Mouse (Mus musculus) intestine, embryonic 15.5 days (tissue): Measurements from ENCODE around the gene Mrgpra4. TPM values are rescaled to one million over a fixed set of nuclear protein-coding genes. Genes with fewer than 3 reads are reported as not detected.

Source experiments
- ATAC-seq: fragments of 200-750 bp; cut with Nextera tagmentation; 2 replicates; pipeline ENCODE4 v1.8.0; 2017; ENCODE audit warnings: moderate TSS enrichment, moderate library complexity
- H3K27ac ChIP-seq: fragments of 300-500 bp; sonication (generic); 2 replicates; pipeline ENCODE4 v1.5.1; 2015; ENCODE audit warnings: mild to moderate bottlenecking, inconsistent platforms
- H3K27me3 ChIP-seq: fragments of 300-500 bp; sonication (generic); replicated peaks from 2 replicates; pipeline ENCODE4 v1.6.1; 2015; ENCODE audit warnings: inconsistent platforms
- H3K36me3 ChIP-seq: fragments of 300-500 bp; sonication (generic); 2 replicates; pipeline ENCODE4 v1.6.1; 2015; ENCODE audit warnings: inconsistent platforms
- H3K4me1 ChIP-seq: fragments of 300-500 bp; sonication (generic); replicated peaks from 2 replicates; pipeline ENCODE4 v1.6.1; 2015; ENCODE audit warnings: inconsistent platforms
- H3K4me2 ChIP-seq: fragments of 300-500 bp; sonication (generic); replicated peaks from 2 replicates; pipeline ENCODE4 v1.6.1; 2015; ENCODE audit warnings: mild to moderate bottlenecking, inconsistent platforms
- H3K4me3 ChIP-seq: fragments of 300-500 bp; sonication (generic); replicated peaks from 2 replicates; pipeline ENCODE4 v1.5.1; 2015; ENCODE audit warnings: inconsistent platforms
- H3K9ac ChIP-seq: fragments of 300-500 bp; sonication (generic); 2 replicates; pipeline ENCODE4 v1.6.1; 2015; ENCODE audit warnings: inconsistent platforms
- H3K9me3 ChIP-seq: fragments of 300-500 bp; sonication (generic); 2 replicates; pipeline ENCODE4 v1.6.1; 2016; ENCODE audit warnings: inconsistent platforms
- WGBS: fragments of 180-500 bp; shearing (Covaris S2); methylation state at CpG from one replicate; pipeline ENCODE4 v1.1.7; 2015; 5-methylcytosine and 5-hydroxymethylcytosine counted together
- polyA plus RNA-seq: library from polyadenylated mRNA; unstranded; fragments of >200 nt; fragmentation: Nextera tagmentation; extraction: Ambion mirVana; gene quantifications from 2 replicates; pipeline ENCODE4 v1.2.1, GENCODE M21; 2015

Mrgpra4 gene
- not detected in 2 replicates for polyA plus RNA-seq

- Histone ChIP-seq H3K4me1 (no peaks in the 10 kb centered on the region), H3K4me2 (no peak within 1 kb of the TSS), H3K36me3 (no peaks in the 10 kb centered on the region), H3K27me3 (no peaks in the 10 kb centered on the region), H3K9ac (no peak within 1 kb of the TSS), H3K4me3 (no peak within 1 kb of the TSS), H3K27ac (no peak within 1 kb of the TSS), H3K9me3 (no peaks in the 10 kb centered on the region)
- 65% methylated on average over 1 of the region's 1 CpGs for WGBS
- no peak for ATAC-seq
Measured at GRCm38 (mm10) chr7:47981995-47982394, at the start of gene Mrgpra4. Gene Mrgpra4 (minus strand): TSS chr7:47982095.

- ATAC-seq, result no peak
Measured at GRCm38 (mm10) chr7:48027497-48027896, 45.6 kb upstream of the Mrgpra4 start, which contains the start of gene Mrgprx1. Gene Mrgprx1 (minus strand): TSS chr7:48027597.

GRCm38 (mm10) chr7:48017874-48018273 is 36.0 kb upstream of the Mrgpra4 start:
- no peak for ATAC-seq
- Histone ChIP-seq H3K9me3 (no peaks in the 10 kb centered on the region), H3K4me3 (no peak overlapping the region), H3K9ac (no peak overlapping the region), H3K27ac (no peak overlapping the region), H3K4me1 (no peaks in the 10 kb centered on the region), H3K27me3 (no peaks in the 10 kb centered on the region), H3K4me2 (no peak overlapping the region), H3K36me3 (no peaks in the 10 kb centered on the region)
- 51% methylated on average over 2 of the region's 2 CpGs for WGBS

More at GRCm38 (mm10) chr7:48027497-48027896, 45.6 kb upstream of the Mrgpra4 start, which contains the start of gene Mrgprx1:
- Histone ChIP-seq H3K4me3 (no peak within 1 kb of the TSS), H3K4me1 (no peaks in the 10 kb centered on the region), H3K9me3 (no peaks in the 10 kb centered on the region), H3K4me2 (no peak within 1 kb of the TSS), H3K9ac (no peak within 1 kb of the TSS), H3K36me3 (no peaks in the 10 kb centered on the region), H3K27me3 (no peaks in the 10 kb centered on the region), H3K27ac (no peak within 1 kb of the TSS)
- WGBS, result 75% methylated on average over 3 of the region's 3 CpGs

- no peak overlapping the region for H3K27ac ChIP-seq
- WGBS, result 78% methylated on average over 3 of the region's 3 CpGs
Measured at GRCm38 (mm10) chr7:47995689-47996088, 13.8 kb upstream of the Mrgpra4 start.

GRCm38 (mm10) chr7:47986752-47987151 is 4.9 kb upstream of the Mrgpra4 start:
- WGBS, result 54% methylated on average over 1 of the region's 1 CpGs
- Histone ChIP-seq H3K9me3 (no peaks in the 10 kb centered on the region), H3K4me1 (no peaks in the 10 kb centered on the region), H3K9ac (no peak overlapping the region), H3K27me3 (no peaks in the 10 kb centered on the region), H3K4me2 (no peak overlapping the region), H3K36me3 (no peaks in the 10 kb centered on the region), H3K4me3 (no peak overlapping the region), H3K27ac (no peak overlapping the region)
- no peak for ATAC-seq

More at GRCm38 (mm10) chr7:47995689-47996088, 13.8 kb upstream of the Mrgpra4 start:
- Histone ChIP-seq H3K4me1 (no peaks in the 10 kb centered on the region), H3K27me3 (no peaks in the 10 kb centered on the region), H3K36me3 (no peaks in the 10 kb centered on the region), H3K4me3 (no peak overlapping the region), H3K9ac (no peak overlapping the region), H3K4me2 (no peak overlapping the region), H3K9me3 (no peaks in the 10 kb centered on the region)
- no peak for ATAC-seq

Other genes with a start within 250 kb of the Mrgpra4 start
- not detected in 2 replicates for gene Mrgprx1, start 45.5 kb upstream of the Mrgpra4 start, polyA plus RNA-seq
- gene Mrgprb5, start 186.9 kb upstream of the Mrgpra4 start, polyA plus RNA-seq, result not detected in 2 replicates
- not detected in 2 replicates for gene Mrgprb4, start 217.2 kb upstream of the Mrgpra4 start, polyA plus RNA-seq